Mouse (Mus musculus) v-Abl transformed pro-B cells (cell line): ENCODE results near the gene Lsm7.
"Not testable (repeated sequence)": the region's sequence is repeated elsewhere in the genome, so short reads cannot be mapped to it uniquely, and the experiment has no call there.

Experiments used
- in situ Hi-C, 2 experiments: fragments of 400-800 bp; cut with MboI; formaldehyde crosslinking; loops; one replicate each; pipeline ENCODE4 v1.15.1; 2025; ENCODE audit not compliant: unreplicated experiment in 2 of 2

Gene Lsm7

GRCm38 (mm10) chr10:80839848-80840247 lies 15.2 kb downstream of the Lsm7 start:
- in situ Hi-C loops = no loop called here

GRCm38 (mm10) chr10:80838346-80838912 lies 16.6 kb downstream of the Lsm7 start:
- in situ Hi-C loops = no loop called here

DNA sequence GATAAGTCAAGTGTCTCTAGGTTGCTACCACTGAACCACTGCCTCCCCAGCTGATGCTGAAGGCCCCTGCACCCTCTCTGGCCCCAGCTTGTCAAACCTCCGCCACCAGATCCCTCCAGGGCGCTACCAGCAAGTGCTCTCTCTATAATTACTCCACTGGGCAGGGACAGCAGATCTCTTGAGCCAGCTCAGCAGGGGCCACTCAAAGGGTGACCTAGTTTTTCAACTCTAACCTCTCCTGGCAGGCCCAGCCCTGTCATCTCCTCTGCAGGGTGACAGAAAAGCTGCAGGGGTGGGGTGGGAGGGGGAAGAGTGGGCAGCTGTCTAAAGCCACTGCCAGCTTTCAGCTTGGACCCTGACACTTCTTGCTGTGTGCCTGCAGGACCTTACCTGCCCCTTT lies 17.2 kb downstream of the Lsm7 start:
- in situ Hi-C loops = no loop called here

- in situ Hi-C loops = no loop called here
Observed at GRCm38 (mm10) chr10:80836949-80837379, 18.0 kb downstream of the Lsm7 start.

DNA sequence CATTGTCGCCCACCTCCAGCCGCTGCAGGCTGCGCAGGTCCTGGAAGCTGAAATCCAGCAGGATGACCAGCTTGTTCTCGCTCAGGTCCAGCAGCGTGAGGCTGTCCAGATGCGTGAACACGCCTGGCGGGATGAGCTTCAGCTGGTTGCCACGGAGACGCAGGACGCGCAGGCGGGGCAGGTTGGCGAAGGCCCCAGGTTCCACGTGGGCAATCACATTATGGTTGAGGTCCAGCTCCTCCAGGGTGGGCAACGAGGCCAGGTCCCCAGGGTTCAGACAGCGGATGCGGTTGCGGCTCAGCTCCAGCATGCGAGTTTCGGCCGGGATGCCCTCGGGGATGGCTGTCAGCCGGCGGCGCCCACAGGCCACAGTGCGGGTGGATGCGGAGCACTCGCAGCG lies 19.4 kb downstream of the Lsm7 start:
- in situ Hi-C loops = no loop called here

- in situ Hi-C loops = no loop called here
Observed at GRCm38 (mm10) chr10:80832818-80833217, 22.2 kb downstream of the Lsm7 start.

GRCm38 (mm10) chr10:80831136-80831535 lies 23.9 kb downstream of the Lsm7 start:
- in situ Hi-C loops = no loop called here

- in situ Hi-C loops = no loop called here
Observed at GRCm38 (mm10) chr10:80829359-80830278, 25.4 kb downstream of the Lsm7 start.

DNA sequence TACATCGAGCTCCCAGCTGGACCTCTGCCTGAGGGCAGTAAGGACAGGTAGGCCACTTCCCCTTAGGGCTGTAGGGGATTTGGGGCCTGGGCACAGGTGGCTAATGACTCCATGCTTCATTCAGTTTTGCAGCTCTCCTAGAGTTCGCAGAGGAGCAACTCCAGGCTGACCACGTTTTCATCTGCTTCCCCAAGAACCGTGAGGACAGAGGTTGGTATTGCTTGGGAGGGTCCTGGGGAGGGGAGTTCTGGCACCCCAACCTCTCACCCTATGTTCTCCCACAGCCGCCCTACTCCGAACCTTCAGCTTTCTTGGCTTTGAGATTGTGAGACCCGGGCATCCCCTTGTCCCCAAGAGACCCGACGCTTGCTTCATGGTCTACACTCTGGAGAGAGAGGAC lies 26.4 kb downstream of the Lsm7 start:
- in situ Hi-C loops = not testable (repeated sequence)

GRCm38 (mm10) chr10:80827870-80828420 lies 27.1 kb downstream of the Lsm7 start:
- in situ Hi-C loops = no loop called here

DNA sequence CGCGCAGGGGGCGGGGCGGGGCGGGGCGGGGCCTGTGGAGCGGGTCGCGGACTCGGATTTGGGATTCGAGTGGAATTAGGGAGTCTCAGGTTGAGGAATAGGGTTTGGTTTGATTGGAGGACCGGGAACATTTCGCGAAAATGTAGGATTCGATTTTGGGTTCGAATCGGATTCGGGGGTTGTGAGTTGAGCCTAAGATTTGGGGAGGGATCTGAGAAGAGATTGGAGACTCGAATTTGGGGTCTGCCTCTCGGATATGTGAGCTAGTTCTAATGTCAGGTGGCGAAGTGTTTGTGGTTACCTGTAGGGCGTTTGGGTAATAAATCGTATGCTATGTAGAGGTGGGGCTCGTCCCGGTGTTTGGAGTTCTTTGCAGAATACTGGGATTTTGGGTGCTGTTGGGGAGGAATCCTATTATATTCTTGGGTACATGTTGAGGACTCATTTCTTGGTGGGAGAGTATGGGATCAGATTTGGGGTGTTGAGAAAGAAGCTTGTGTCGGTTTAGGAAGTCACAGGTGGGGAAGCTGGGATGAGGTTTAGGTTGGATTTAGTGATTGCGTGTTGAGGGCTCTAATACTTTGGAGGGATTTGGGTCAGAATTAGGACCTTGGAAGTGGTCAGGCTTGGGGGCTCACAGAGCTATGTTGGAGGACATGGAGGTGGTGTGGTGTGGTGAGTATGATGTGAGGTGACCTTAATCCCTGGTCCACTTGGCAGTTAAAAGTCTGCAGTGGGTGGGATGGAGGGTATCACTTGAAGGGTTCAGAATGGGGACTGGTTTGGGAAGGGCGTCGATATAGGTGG lies 27.7 kb downstream of the Lsm7 start:
- in situ Hi-C loops = no loop called here

GRCm38 (mm10) chr10:80826151-80827062 lies 28.6 kb downstream of the Lsm7 start, which contains the start of gene Oaz1:
TSS of gene Oaz1 (plus strand) at chr10:80826656.
- in situ Hi-C loops = no loop called here

DNA sequence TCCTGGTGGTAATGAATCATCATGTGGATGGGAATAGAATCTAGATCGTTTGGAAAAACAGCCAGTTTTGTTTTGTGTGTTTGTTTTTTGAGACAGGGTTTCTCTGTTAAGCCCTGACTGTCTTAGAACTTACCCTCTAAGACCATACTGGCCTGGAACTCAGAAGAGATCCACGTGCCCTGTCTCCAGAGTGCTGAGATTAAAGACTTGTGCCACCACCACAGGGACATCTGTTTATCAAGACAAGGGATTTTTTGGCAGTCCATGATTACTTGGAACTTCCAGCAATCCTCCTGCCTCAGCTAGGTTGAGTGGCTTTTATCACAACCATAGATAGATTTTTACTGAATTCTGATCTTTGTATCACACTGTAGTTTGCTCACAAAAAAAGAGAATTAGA lies 30.2 kb downstream of the Lsm7 start:
- in situ Hi-C loops = loop anchor here (5.0 kb wide), 3 partner anchors 52 to 167 kb away; no protein-coding TSS in a partner anchor

- in situ Hi-C loops = loop anchor here (5.0 kb wide), 3 partner anchors 53 to 168 kb away; no protein-coding TSS in a partner anchor
Observed at GRCm38 (mm10) chr10:80823847-80824643, 31.0 kb downstream of the Lsm7 start.

- in situ Hi-C loops = loop anchor here (5.0 kb wide), 3 partner anchors 54 to 169 kb away; no protein-coding TSS in a partner anchor
Observed at GRCm38 (mm10) chr10:80823316-80823715, 31.7 kb downstream of the Lsm7 start.

GRCm38 (mm10) chr10:80822528-80822927 lies 32.5 kb downstream of the Lsm7 start:
- in situ Hi-C loops = loop anchor here (5.0 kb wide), 3 partner anchors 55 to 170 kb away; no protein-coding TSS in a partner anchor

GRCm38 (mm10) chr10:80821991-80822390 lies 33.0 kb downstream of the Lsm7 start:
- in situ Hi-C loops = loop anchor here (5.0 kb wide), 3 partner anchors 55 to 170 kb away; no protein-coding TSS in a partner anchor

GRCm38 (mm10) chr10:80819406-80819805 lies 35.6 kb downstream of the Lsm7 start:
- in situ Hi-C loops = no loop called here
